Mouse (Mus musculus) mature B cell (primary cell): ENCODE results near the gene Ubl4b.

Experiments
- in situ Hi-C: fragments of 300-500 bp; cut with MboI; formaldehyde crosslinking; loops from 2 replicates; pipeline ENCODE4 v1.14.3; 2019

The Ubl4b gene

DNA sequence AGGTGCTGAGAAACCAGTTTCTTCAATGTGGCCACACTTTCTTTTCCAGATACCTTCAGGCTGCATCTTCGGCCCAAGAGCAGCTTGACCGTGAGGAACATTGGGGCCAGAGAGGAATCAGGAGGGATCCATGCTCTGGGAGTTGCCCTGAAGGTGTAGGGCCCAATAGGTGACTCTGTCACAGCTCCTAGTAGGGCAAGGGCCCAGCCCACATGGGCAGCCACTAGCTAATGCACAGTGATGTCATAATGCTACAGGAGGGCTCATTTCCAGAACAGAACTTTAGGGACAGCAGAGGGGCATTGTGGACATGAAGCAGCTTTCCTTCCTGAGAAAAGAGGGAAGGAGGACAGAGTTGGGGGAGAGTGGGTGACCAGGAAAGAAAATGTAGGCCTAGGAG, at the start of gene Ubl4b:
Gene Ubl4b, minus strand, starts transcription at position 232 of the 400 bp plus-strand sequence.
- in situ Hi-C loops, result no loop called here

DNA sequence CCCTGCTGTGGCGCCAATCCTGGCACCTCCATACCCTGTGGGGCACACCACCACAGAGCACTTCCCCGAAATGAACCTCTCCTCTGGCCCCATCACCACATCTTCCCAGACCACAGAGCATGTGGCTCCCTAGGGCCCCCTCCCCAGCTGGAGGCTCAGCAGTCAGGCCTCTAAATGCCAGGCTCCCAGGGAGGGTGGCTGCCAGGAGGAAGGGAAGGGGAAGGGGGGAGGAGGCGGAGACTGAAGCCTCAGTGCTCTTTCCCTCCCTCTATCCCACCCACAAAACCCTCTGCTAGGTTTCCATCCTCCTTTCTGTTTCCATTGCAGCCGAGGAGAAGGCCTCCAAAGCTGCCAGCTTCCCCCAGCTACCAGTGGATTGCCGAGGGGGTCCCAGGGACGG, 45.3 kb upstream of the Ubl4b start:
- in situ Hi-C loops, result no loop called here

DNA sequence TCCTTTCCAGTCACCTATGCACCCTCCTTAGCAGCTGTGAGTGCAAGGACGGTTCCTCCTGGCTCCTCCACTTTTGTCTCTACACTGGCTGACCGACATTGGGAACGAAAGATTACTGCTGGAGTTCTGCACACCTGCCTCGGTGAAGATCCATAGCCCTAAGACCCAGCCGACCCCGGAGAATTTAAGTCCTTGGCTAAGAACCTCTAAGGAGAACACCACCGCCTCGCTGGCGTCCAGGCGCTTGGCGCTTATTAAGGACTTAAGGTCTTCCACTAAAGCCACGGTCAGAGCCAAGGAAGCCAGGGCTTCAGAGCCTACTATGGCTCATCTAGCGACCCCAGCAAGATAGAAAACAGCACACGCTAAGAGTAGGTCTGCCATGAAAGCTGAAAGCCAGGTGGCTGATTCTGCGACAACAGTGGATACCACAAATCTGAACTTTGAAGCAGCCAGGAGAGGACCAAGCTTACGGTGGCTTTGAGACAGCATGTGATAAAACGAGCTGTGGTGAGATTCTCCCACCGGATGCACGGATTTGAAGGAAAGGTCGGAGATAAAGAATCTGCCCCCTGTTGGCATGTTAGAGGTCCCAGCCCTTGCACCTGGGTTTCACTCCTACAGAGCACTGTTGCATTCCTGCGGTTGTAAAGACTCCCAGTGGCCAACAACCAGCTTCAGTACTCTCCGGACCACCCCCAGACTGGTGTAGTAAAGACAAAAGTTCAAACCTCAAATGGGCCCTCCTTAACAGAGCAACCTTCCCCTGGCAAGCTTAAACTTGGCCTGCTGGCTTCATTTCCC, 42.9 kb upstream of the Ubl4b start:
- in situ Hi-C loops, result no loop called here

DNA sequence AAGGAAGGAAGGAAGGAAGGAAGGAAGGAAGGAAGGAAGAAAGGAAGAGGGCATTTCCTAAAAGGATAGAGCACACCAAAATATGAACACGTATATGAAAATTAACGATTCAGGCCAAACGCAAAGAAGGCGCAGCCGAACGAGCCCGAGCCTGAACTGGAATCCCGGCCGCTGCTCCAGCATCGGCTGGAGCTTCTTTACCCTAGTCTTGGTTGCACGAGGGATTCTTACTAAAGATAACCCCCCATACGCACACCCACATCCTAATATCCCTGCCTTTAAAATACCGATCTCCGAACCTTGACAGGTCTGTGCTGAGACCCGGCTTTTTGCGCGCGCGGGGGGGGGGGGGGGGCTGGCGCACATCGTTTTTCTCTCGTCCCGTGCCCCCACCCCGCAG, 42.3 kb upstream of the Ubl4b start:
- in situ Hi-C loops, result no loop called here

DNA sequence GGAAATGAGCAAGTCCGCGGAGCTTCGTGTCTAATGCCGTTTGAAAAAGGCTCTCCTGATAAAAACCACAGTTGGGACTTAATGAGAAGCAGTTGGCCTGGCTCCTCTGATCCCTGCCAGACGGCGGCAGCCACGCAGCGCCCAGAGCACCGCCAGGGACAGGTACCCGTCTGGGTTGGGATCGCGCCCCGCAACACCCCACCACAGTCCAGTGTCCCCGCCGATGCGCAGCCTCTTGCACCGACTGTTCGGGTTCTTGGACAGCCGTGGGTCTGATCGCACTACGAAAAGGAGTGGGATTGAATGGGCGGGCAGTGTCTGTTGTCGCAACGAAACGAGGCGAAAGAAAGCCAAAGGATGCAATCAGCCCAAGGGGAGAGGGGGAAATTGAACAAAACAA, 41.7 kb upstream of the Ubl4b start:
- in situ Hi-C loops, result no loop called here

DNA sequence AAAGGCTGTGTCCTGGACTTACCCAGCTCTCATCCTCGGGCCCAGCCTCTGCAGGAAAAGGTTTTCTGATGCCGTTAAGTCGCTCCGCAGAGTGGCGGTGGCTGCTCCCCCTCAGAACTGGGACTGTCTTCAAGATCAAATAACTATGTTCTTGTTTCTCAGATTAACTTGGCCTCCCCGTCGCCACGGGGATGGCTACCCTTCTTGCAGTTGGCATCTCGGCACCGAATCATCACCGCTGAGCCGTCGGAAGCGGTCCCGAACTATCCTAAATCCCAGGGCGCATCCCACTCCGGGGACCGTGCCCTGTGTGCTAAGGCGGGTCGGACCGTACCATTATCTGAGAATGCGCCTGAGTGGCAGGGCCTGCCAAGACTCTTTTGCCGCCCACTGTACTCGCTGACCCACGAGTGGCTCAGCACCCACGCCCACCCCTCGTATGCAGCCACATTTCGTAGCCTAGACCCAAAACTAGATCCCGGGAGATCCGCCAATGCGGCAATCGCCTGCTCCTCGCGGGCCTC, 41.1 kb upstream of the Ubl4b start:
- in situ Hi-C loops, result no loop called here

DNA sequence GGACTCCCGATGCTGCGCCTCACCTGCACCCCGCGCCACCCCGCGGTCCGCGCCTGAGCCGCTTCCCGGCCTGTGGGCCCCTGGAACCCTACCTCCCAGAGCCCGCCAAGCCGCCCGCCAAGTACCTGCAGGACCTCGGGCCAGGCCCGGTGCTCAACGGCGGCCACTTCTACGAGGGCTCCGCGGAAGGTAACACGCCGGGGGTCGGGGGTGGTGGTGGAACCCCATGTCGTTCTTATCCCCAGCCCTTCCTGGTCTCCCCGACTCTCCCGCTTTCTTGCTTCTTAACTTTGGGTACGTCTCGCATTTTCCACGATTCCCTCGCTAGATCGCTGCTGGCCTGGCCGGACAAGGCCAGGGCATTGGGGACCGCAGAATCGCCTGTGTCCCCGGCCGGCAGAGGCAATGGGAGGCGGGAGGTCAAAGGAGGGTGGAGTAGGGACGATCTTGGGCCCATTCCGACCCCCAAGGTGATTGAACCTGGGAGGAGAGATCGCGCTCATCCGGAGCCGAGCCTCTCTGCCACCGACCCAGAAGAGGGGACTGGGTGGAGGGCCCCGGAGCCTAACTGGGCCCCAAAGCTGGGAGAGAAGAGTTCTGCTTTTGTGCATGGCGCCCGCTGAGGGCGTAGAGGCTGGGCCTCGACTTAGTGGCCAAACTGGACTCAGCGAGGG, 40.5 kb upstream of the Ubl4b start:
- in situ Hi-C loops, result no loop called here

DNA sequence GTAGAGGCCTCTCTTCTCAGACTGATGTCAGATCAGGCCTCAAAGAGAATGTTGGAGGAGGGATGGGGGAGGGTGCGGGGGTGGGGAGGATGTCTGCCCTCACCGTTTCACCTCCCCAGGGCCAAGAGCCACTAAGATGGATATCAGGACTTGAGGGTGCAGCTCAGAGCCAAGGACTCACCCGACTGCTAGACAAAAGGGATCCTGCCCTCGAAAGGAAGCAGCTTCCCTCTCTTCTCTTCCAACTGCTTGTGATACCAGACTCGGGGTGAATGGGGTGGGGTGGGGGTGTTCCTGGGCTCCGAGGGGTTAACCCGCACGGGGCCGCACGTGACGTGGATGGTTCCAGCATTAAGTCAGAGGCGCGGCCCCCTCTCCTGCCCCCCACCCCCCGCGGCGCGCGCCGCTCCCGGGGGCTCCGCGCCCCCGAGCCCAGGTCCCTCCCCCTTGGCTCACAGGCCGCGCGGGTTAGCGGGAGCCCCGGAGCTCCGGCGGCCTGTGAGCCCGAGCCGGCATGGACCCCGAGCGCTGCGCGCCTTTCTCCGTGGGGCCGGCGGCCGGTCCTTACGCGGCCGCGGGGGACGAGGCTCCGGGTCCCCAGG, 39.9 kb upstream of the Ubl4b start, which contains the start of gene Alx3:
Gene Alx3, plus strand, starts transcription at position 370 of the 602 bp plus-strand sequence.
- in situ Hi-C loops, result no loop called here

DNA sequence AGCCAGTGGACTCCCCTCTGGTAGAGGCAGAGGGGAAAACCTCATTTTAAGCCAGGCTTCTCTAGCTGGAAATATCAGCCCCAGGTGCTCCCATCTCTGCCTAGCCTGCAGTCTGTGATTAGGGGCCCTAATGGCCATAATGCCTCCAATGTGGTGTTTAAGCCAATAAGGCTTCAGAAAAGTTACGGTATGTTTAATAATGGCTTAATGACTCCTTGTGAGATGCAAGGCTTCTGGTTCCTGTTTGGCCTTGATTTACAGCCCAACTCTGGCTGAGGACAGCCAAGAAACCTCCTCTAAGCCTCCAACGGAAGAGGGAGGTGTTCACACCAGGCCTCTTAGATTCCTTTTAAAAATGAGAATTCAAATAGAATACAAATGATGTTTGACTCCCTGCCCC, 38.8 kb upstream of the Ubl4b start:
- in situ Hi-C loops, result no loop called here

DNA sequence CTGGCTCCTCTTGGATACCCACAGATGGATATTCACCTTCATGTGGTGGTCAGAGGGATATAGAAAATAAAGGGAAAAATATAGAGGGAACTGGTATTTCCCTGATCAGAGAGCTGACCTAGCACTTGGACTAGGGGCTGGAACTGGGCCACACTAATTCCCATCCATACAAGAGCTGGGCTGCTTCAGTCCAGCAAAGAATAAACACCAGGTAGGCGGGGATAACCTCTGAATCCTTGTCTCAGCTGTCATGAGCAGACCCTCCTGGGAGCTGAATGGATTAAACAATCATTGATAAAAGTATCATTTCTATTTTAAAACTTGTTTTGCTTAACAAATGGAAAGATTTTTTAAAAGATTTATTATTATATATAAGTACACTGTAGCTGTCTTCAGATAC, 36.7 kb upstream of the Ubl4b start:
- in situ Hi-C loops, result no loop called here

DNA sequence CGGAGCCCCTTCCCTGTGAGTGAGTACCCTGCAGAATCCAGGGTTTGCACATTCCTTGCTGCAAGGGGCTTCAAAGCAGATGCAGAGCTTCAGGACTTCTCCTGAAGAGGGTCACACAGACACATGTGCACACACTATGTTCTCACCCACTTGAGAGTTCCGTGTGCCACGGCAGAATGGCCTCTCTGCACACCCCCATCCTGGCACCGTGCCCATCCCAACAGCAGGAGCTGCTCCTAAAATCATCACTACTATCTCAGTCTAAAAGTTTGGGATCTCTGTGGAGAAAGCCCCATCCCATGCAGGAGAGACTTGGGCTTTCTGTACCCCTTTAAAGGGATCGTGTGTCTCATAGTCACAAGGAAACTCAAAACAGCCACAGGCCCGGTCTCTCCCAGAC, 31.6 kb upstream of the Ubl4b start:
- in situ Hi-C loops, result no loop called here

DNA sequence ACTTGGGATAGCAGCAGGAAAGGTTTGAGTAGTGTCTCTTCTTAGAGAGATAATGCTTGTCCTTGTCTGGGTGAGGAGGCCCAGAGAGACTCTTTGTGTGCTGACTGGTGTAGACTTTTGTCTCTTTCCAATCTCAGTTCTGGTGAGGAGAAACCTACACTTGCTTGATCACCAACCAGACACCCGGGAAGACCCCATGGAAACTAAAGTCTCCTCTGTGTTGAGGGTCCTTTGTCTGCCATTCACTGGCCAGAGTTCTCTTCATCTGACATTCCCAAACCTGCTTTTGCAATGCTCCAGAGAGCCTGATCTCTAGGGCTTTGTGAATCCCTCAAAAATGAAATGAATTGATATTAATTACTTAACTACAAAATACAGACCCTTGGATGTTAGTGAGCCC, 29.0 kb upstream of the Ubl4b start:
- in situ Hi-C loops, result no loop called here

DNA sequence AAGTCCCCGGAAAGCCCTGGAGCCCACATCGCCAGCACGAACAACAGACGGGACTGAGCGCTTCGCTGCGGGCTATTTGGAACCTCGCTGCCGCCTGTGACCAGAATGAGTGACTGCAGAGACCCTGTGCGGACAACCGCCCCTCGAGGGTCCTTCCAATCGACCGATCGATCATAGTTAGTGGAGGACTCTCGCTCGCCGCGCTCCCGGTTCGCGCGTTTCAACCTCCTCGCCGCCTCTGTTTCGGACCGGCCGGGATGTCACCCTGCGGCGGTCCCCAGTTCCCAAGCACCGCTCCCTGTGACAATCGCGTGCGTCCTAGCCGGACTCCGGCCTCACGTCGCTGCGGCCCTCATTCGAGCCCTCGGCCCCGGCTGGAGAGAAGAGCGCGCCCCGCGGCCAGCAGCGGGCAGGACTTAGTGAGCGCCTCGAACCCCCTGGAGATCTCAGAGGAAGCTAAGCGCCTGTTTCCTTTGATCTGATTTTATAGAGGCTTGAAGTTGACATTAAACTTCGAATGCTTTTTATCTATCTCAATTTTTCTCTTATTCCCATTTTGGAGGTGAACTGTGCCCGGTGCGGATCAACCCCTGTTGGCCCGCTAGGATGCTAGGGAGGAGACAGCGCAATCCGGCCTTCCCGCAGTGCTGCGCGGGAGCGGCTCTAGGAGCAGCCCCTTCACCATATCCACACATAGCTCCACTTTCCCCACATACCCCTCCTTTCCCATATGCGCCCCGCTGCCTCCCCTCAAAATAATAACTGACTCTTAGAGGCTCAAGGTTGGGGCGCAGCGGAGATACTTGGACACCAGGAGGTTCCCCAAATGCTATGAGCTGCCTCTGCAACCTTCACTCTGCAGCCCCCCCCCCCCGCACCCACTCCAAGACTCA, 28.2 kb upstream of the Ubl4b start:
- in situ Hi-C loops, result no loop called here

DNA sequence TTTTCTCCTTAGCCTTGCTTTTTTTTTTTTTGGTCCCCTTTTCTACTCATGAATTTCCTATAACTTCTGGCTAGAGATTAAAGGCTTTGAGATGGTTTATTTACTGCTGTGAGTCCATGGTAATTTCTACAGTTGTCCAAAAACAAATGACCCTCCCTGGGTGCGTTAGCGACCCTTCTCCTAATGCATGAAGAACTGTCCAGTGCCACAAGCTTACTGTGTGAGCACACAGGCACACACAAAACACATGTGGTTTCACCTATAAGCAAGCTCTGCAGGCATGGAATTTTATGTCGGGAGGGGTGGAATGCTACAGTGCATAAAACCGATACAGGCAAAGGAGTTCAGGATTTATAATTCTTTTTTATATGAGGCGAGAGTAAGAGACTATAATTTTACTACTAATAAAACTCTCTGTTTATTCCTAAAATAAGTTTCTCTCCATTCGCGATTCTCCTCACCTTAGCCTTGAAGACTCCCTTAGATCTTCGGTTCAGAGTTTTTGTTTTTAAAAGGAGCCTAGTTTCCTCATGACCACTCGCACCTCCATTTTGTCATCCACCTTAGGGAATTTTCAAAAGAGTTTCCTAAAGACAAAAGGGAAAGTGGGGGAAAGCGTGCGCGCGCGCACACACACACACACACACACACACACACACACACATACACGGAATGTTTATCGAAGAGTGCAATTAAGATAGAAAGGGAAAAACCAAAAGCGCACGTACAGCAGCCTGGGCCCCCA, 27.4 kb upstream of the Ubl4b start:
- in situ Hi-C loops, result no loop called here

DNA sequence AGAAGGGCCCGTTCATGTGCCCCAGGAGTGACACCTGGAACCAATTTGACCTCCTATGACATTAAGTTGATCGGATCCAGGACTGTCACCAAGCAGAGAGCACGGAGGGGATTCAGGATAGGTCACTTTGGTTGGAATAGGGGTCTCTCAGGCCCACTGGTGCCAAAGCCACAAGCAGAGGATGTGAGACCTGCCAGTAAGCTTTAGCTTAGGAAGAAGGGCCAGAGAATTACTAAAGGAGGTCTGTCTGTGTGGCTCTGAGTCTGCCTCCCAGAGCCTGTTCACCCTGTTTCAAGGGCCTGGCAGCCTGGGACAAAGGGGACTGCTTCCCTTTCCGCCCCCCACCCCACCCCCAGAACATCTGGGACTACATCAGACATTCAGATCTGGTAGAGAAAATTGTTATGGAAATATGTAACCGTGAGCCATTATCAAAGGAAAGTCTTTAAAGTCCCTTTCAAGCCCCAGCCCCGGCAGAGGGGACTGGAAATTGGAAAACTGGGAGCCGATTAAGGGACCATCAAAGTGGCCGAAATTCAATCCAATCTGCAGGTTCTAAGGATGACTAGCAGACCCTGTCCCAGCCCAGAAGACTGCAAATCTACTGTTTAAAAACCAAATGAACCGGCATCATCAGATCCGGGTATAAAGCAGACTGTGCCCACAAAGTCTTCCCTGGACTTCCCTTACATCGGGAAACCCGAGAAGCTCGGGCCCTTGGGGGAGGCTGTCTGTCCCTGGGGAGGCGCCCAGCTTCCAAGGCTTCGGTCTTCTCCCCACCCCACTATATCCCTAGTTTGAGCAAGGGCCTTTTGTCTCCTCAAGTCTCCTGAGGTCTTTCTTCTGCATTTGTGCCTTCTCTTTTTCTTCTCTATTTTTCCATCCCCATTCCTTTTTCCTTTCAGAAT, 26.5 kb upstream of the Ubl4b start:
- in situ Hi-C loops, result no loop called here

DNA sequence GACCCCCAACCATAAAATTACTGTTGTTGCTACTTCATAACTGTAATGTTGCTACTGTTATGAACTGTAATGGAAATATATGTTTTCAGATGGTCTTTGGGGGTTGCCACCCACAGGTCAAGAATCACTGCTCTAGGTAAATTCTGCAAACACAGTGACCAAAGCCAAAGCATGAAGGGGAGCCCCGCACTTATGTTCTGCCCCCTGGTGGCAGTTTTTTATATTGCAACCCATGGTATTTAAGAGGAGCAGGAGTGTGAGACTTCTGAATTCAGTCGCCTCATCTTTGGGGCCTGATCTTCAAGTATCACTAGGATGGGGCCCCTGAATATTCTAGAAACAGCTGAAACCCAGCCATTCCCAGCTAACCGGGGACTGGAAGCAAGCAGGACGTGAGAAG, 24.6 kb upstream of the Ubl4b start:
- in situ Hi-C loops, result no loop called here

DNA sequence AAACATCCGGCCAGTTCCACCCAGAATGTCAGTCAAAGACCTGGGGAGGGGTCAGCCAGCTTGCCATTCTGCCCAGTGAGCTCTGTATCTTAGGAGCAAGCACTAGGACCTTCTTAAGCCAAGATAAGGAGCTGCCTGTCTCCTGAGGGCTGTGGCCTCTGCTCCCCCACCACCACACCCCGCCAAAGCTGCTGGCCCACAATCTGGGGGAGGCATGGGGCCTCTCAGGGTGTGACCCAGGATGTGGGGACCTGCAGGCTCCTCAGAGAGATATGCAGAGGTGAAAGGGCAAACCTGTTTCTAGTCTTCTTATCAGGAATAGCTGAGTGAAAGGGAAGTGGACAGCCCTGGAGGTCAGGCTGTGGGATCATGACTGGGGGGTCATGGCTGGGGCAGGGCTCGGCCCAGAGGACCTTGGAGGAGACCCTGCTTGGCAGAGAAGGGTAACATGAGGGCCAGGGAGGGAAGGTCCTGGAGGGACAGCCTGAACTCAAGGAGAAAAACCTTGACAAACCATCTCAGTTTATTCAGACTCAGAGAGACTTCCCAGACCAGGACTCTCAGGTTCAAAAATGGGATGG, 23.0 kb upstream of the Ubl4b start:
- in situ Hi-C loops, result no loop called here

DNA sequence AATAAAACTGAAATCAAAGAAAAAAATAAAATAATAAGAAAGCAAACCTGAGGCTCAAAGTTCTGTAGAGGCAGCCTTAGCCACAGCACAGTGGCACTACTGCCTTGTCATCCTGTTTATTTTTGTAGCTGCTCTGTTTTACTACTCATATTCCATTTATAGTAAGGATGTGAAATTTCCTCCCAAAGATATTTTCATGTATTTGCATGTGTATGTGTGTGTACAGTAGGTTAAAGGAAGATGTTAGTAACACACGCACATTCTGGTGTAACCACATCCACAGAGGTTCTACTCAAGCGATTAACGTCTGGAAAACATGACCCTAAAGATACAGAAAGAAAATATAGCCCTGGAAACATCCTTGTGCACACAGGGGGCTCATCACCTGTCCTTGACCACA, 21.9 kb upstream of the Ubl4b start:
- in situ Hi-C loops, result no loop called here

DNA sequence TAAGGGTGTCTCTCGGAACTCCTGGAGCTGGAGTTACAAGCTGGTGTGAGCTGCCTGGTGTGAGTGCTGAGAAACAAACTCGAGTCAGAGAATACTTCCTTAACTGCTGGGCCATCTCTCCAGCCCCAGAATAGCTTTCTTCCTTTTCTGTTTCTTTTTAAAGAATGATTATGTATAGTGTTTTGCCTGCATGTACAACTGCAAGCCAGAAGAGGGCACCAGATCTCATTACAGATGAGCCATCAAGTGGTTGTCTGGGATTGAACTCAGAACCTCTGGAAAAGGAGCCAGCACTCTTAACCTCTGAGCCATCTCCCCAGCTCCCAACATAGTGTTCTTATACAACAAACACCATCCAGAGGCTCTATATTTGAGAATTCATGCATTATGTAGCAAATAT, 16.3 kb upstream of the Ubl4b start:
- in situ Hi-C loops, result no loop called here

DNA sequence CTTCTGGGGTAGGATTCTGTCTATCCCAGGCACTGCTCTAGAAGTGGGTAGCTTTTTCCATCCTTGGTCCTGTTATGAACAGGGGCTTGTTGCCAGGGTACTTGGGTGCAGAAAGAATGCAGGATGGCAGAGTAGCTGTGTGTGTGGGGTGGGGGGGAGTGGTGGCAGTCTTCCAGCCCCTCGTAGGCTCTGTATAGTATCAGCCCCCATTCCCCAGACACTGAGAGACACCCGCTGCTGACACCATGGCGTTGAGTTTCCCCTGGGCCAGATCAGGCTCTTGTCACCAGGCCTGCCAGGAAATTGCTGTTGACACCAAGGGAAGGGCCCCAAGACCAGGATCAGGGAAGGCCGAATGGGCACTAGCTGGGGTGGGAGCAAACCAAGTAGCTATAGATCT, 13.8 kb upstream of the Ubl4b start:
- in situ Hi-C loops, result no loop called here
